Mouse (Mus musculus): ENCODE data around the gene Eif4e. TPM values are rescaled to one million over a fixed set of nuclear protein-coding genes. Genes with fewer than 3 reads are reported as not detected.

The Eif4e gene
- polyA plus RNA-seq, 2 experiments, result 74.4 to 180 TPM

DNA sequence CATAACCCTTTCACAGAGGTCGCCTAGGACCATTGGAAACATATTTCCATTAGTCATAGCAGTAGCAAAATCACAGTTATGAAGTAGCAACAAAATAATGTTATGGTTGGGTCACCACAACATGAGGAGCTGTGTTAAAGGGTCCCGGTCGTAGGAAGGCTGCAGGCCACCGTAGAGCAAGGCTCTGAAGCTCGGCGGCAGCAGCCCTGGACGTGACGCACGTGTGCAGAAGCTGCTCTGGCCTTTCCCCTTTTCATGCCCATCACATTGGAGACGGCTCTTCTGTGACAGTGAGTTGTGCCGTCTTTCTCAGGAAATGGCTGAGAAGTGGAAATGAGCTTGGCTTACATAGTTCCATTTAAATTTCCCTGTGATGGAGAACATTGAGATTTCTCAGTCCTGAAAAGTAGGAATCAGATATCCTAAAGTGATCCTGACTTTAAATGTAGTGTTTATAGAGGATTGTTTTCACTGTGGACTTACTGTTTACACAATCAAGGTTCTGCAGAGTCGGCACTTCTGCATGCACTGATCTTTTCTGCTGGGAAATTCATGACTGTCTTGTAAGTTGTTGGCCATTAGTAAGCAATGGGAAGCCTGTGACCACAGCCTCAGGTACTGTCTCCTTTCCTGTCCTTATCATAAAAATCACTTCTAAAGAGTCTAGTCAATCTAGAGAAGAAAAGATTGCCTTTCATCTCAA lies 5.7 kb downstream of the Eif4e start:
- DNase-seq (ENCODE audit: low read depth in 3 of 3, low spot score in 3 of 3) (no peak), ATAC-seq (ENCODE audit: insufficient read depth) (no peak)
- Histone ChIP-seq H3K27me3 (ENCODE audit: control insufficient read depth, insufficient read depth, low read length) (no peaks in the 10 kb centered on the region), H3K9me3 (ENCODE audit: control insufficient read depth, low read length) (no peaks in the 10 kb centered on the region), H3K27ac (no peak overlapping the region), H3K4me3 (ENCODE audit: insufficient read depth in 1 of 2, low read depth in 2 of 2, low read length in 2 of 2) (no peak overlapping the region), H3K4me1 (replicated peaks; ENCODE audit: control insufficient read depth in 2 of 2, insufficient read depth in 2 of 2, low read length in 1 of 2) (peaks cover 23 to 28% of the 10 kb centered on the region in 2 experiments), H3K4me2 (ENCODE audit: low read depth) (peak overlapping the region; percentile 36), H3K9ac (replicated peaks) (no peak overlapping the region), H3K36me3 (replicated peaks; ENCODE audit: control insufficient read depth, insufficient read depth, low read depth) (peaks cover 3% of the 10 kb centered on the region)
- 28% methylated on average over 12 of the region's 12 CpGs for WGBS (ENCODE audit: insufficient replicate concordance)
- TF ChIP-seq CTCF (IDR thresholded peaks at IDR 0.05; ENCODE audit: low read depth) (no peak), EP300 (IDR thresholded peaks at IDR 0.05; ENCODE audit: low read depth) (no peak)

DNA sequence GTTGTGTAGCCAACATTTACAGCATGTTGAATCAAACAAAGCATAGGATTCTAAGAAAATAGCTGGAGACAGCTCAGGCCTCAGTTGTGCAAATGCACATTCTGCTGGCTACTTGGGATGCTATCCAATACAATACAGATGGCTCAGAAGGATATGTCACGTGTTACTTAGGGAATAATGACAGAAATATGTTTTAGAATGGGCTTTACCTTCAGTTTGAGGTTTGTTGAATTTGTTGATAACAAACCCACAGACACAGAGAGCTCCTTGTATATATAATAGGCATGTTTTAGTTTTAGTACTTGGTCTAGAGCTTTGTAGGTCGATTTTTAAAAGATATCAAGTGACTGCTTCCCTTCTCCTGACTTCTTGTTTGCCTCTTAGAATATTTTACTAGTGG lies 6.8 kb downstream of the Eif4e start:
- Histone ChIP-seq H3K27me3 (ENCODE audit: control insufficient read depth, insufficient read depth, low read length) (no peaks in the 10 kb centered on the region), H3K4me2 (ENCODE audit: low read depth) (no peak overlapping the region), H3K4me1 (replicated peaks; ENCODE audit: control insufficient read depth in 2 of 2, insufficient read depth in 2 of 2, low read length in 1 of 2) (peaks cover 26 to 31% of the 10 kb centered on the region in 2 experiments), H3K9me3 (ENCODE audit: control insufficient read depth, low read length) (no peaks in the 10 kb centered on the region), H3K9ac (replicated peaks) (no peak overlapping the region), H3K4me3 (ENCODE audit: insufficient read depth in 1 of 2, low read depth in 2 of 2, low read length in 2 of 2) (no peak overlapping the region), H3K27ac (no peak overlapping the region), H3K36me3 (replicated peaks; ENCODE audit: control insufficient read depth, insufficient read depth, low read depth) (peaks cover 3% of the 10 kb centered on the region)
- WGBS (ENCODE audit: insufficient replicate concordance), result 19% methylated on average over 2 of the region's 2 CpGs
- TF ChIP-seq EP300 (IDR thresholded peaks at IDR 0.05; ENCODE audit: low read depth) (no peak), CTCF (IDR thresholded peaks at IDR 0.05; ENCODE audit: low read depth) (no peak)
- no peak for DNase-seq (ENCODE audit: low read depth in 3 of 3, low spot score in 3 of 3)
- no peak for ATAC-seq (ENCODE audit: insufficient read depth)

DNA sequence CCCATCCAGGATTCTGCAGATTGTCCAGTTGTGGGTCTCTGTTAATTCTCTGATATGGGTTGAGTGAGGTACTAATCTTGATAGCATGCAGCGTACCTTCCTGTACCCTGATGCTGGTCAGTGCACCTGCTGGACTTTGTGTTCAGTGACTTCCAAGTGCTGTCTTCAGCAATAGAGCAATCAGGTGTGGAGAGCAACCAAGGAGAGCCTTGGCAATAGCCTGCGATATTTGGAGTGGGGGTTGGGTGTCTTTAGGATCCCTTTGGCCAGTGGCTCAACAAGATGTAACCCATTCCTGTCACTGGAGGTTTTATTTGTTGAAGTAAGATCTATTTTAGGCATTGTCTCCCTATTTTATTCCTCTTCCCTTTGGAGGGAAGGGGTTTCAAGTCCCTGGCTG lies 10.1 kb downstream of the Eif4e start:
- no peaks in the 10 kb centered on the region for H3K9me3 ChIP-seq (ENCODE audit: control insufficient read depth, low read length)
- no peak for ATAC-seq (ENCODE audit: insufficient read depth)
- no peak overlapping the region for H3K9ac ChIP-seq (replicated peaks)
- 86% methylated on average over 2 of the region's 2 CpGs for WGBS (ENCODE audit: insufficient replicate concordance)
- H3K27ac ChIP-seq, result no peak overlapping the region
- peaks cover 3% of the 10 kb centered on the region for H3K36me3 ChIP-seq (replicated peaks; ENCODE audit: control insufficient read depth, insufficient read depth, low read depth)
- TF ChIP-seq EP300 (IDR thresholded peaks at IDR 0.05; ENCODE audit: low read depth) (no peak), CTCF (IDR thresholded peaks at IDR 0.05; ENCODE audit: low read depth) (no peak)
- no peak overlapping the region for H3K4me3 ChIP-seq (ENCODE audit: insufficient read depth in 1 of 2, low read depth in 2 of 2, low read length in 2 of 2)
- H3K4me2 ChIP-seq (ENCODE audit: low read depth), result no peak overlapping the region
- no peak for DNase-seq (ENCODE audit: low read depth in 3 of 3, low spot score in 3 of 3)
- H3K27me3 ChIP-seq (ENCODE audit: control insufficient read depth, insufficient read depth, low read length), result no peaks in the 10 kb centered on the region
- H3K4me1 ChIP-seq (replicated peaks; ENCODE audit: control insufficient read depth in 2 of 2, insufficient read depth in 2 of 2, low read length in 1 of 2), result peaks cover 19% of the 10 kb centered on the region in 2 experiments

DNA sequence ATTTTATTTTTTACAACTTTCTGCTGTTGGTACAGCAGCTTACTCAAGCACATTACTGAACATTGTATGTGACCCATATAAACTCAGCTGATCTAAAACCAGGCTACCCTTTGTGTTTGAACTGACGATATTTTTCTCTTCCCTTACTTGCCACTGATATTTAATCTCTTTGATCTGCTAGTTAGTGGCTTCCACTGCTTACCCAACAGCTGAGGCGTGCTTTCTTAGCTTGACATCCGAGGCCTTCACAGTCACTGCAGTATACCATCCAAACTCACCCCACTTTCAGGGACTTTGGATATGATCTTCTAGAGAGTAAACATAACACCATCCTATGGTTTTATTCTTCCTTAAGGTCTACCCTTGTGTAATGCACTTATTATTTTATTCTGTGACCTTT lies 16.6 kb downstream of the Eif4e start:
- Histone ChIP-seq H3K4me2 (ENCODE audit: low read depth) (no peak overlapping the region), H3K9ac (replicated peaks) (no peak overlapping the region), H3K4me3 (ENCODE audit: insufficient read depth in 1 of 2, low read depth in 2 of 2, low read length in 2 of 2) (no peak overlapping the region), H3K27ac (no peak overlapping the region), H3K36me3 (replicated peaks; ENCODE audit: control insufficient read depth, insufficient read depth, low read depth) (0 out of 2 replicates have a peak, but pooled peaks cover 2% of the 10 kb centered on the region), H3K9me3 (ENCODE audit: control insufficient read depth, low read length) (no peaks in the 10 kb centered on the region), H3K27me3 (ENCODE audit: control insufficient read depth, insufficient read depth, low read length) (no peaks in the 10 kb centered on the region), H3K4me1 (replicated peaks; ENCODE audit: control insufficient read depth in 2 of 2, insufficient read depth in 2 of 2, low read length in 1 of 2) (peaks cover 6 to 8% of the 10 kb centered on the region in 2 experiments)
- DNase-seq (ENCODE audit: low read depth in 3 of 3, low spot score in 3 of 3) (no peak), ATAC-seq (ENCODE audit: insufficient read depth) (no peak)
- 27% methylated on average over 3 of the region's 3 CpGs for WGBS (ENCODE audit: insufficient replicate concordance)
- no peak for TF ChIP-seq CTCF (IDR thresholded peaks at IDR 0.05; ENCODE audit: low read depth)

DNA sequence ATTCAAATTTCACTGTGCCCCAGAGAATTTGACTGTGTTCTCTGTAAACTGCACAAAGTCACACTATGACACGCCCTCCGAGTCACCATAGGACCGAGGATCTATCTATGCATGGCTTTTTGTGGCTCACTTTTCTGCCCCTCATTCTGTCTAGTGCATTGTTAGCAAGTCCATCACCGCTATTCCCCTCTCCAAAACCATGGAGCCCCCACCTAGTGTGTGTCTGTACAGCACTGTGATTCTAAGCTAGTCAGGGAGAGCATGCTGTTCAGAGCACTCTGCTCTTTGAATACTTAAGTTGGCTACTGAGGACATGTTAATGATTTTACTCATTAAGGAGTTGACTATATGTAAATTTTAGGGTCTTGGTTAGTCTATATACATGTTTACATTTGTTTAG lies 18.1 kb downstream of the Eif4e start:
- Histone ChIP-seq H3K9me3 (ENCODE audit: control insufficient read depth, low read length) (no peaks in the 10 kb centered on the region), H3K4me2 (ENCODE audit: low read depth) (no peak overlapping the region), H3K27me3 (ENCODE audit: control insufficient read depth, insufficient read depth, low read length) (no peaks in the 10 kb centered on the region), H3K36me3 (replicated peaks; ENCODE audit: control insufficient read depth, insufficient read depth, low read depth) (peaks cover 7% of the 10 kb centered on the region), H3K27ac (no peak overlapping the region), H3K4me1 (replicated peaks; ENCODE audit: control insufficient read depth in 2 of 2, insufficient read depth in 2 of 2, low read length in 1 of 2) (peaks cover 4 to 5% of the 10 kb centered on the region in 2 experiments; a peak in 3 of 4 replicates), H3K4me3 (ENCODE audit: insufficient read depth in 1 of 2, low read depth in 2 of 2, low read length in 2 of 2) (no peak overlapping the region), H3K9ac (replicated peaks) (no peak overlapping the region)
- DNase-seq (ENCODE audit: low read depth in 3 of 3, low spot score in 3 of 3) (no peak), ATAC-seq (ENCODE audit: insufficient read depth) (no peak)
- TF ChIP-seq CTCF (IDR thresholded peaks at IDR 0.05; ENCODE audit: low read depth), result no peak
- TF ChIP-seq EP300 (IDR thresholded peaks at IDR 0.05; ENCODE audit: low read depth), result no peak
- 67% methylated on average over 4 of the region's 4 CpGs for WGBS (ENCODE audit: insufficient replicate concordance)
